Mouse (Mus musculus) adrenal gland, postnatal 25 days (tissue): ENCODE results near the gene Smad5. TPM values are rescaled to one million over a fixed set of nuclear protein-coding genes. Genes with fewer than 3 reads are reported as not detected.
A peak's percentile ranks its signal among the peaks of the same experiment; 100 is the strongest.

Source experiments
- DNase-seq: peaks from one replicate; pipeline ENCODE4 v3.0.0; 2021; ENCODE audit warnings: mixed read lengths
- total RNA-seq: library from RNA; stranded (reverse); gene quantifications from 2 replicates; pipeline ENCODE4 v1.2.3, GENCODE M21; 2021

Smad5 gene
- total RNA-seq, 1 experiment from 2014 or later: 75.5 TPM

- no peak for DNase-seq
Observed at GRCm38 (mm10) chr13:56757201-56757600, 54.4 kb downstream of the Smad5 start.

- DNase-seq: peak; percentile 85
Observed at GRCm38 (mm10) chr13:56758492-56758891, 55.7 kb downstream of the Smad5 start.

DNA sequence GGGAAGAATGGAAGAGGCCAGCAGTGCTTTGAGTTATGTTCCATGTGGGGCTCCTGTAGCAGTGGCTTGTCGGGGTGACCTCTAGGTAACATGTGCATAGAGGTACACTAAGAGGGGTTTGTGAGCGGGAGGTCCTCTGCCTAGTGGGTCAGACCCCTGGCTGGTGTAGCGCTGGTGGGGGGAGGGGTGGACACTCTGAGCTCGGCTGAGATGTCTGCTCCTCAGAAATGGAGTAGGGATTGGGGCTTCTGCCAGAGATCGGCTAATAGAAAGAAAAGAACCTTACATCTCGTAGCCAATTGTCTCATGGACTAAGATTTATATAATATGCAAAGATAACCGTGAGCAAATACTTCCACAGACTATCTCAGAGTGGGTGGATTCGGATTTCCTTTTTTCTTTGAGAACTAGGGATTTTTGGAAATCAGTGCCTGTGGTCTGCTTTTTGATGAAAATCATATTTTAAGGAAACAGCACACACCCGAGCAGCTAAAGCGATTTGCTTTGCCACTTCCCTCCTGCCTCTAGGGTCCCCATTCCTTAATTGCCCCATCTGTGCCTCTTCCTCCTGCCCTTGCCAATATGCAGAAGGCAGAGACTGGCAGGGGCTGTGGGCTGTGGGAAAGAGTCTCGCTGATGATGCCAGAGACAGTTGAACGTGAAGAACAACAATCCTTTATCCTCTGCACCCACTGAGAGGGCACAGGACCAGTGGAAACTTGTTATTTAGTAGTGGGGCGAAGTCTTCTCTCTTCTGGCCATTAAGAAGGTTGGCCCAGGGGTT is 59.8 kb downstream of the Smad5 start:
- no peak for DNase-seq

- DNase-seq: no peak
Observed at GRCm38 (mm10) chr13:56765284-56766032, 62.6 kb downstream of the Smad5 start.

GRCm38 (mm10) chr13:56766211-56766610 is 63.4 kb downstream of the Smad5 start:
- DNase-seq: no peak

DNA sequence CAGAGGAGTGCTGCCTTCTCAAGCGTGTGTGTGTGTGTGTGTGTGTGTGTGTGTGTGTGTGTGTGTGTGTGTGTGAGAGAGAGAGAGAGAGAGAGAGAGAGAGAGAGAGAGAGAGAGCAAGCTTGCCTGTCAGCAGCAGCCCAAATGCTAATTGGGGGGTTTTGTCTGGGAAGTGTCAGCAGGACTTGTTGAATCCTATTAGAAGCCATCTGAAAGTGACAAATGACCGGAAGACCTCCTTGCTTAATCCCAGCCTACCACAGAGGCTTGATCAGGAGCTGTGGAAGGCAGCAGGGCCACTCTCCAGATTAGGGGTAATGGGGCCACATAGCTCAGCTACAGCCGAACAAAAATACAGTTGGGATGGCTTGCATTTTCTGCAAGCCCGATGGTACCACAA is 66.6 kb downstream of the Smad5 start:
- no peak for DNase-seq

- DNase-seq: no peak
Observed at GRCm38 (mm10) chr13:56770136-56770578, 67.3 kb downstream of the Smad5 start.

DNA sequence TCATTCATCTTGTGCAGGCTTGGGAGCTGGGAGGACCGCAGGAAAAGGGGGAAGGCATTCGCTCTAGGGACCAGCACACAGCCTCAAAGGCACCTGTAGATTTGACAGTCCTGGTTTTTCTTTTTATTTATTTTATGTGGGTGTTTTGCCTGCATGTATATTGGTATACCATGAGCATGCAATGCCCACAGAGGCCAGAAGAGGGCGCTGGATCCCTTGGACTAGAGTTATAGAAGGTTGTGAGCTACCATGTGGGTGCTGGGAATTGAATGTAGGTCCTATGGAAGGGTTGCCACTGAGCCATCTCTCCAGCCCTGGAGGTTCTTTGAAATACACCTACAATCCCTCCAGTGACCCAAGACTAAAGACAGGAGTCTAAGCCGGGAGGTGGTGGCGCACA is 68.0 kb downstream of the Smad5 start:
- no peak for DNase-seq

GRCm38 (mm10) chr13:56772592-56772991 is 69.8 kb downstream of the Smad5 start:
- no peak for DNase-seq

DNA sequence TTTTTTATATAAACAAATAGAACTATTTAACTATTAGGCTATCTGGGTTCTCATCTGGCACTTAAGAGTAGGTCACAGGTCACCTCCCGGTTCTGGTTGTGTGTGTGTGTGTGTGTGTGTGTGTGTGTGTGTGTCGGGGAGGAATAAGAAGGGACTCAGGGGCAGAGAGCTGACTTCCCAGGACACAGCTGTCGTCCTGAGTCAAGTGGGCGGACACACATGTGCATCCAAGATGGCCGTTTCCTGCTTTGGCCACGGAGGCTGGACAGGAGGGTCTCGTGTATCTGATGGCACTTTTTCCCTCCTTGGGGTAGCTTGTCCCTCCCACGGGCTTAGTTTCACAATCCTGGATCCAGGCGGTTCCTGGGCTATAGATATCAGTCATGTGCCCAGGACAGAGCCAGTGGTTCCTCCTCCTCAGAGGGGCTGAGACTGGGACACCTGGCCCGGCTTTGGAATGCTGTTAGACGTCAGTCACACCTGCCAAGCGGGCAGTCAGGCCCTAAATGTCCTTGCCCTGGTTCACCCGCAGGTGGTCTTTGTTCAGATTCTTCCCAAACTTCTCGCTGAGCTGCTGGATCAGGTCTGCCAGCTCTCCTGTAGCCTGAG is 70.6 kb downstream of the Smad5 start:
- no peak for DNase-seq

DNA sequence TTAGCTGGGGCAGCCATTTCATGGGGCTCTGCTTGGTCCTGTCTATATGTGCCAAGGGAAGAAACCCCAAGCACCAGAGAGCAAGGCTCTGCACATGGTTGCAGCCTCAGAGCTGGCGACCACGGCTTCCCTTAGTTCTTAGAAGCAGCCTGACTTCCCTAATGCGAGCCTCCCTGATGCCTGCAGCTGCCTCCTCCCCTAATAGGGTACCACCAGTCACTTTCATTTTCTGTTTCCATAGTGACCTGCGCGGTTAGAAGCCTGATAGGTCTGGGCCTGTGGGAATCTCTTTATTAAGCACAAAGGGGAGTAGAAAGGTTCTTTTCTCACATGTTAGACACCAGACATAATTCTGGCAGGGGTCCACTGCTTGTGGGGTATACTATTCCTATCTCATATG is 71.5 kb downstream of the Smad5 start:
- no peak for DNase-seq

DNA sequence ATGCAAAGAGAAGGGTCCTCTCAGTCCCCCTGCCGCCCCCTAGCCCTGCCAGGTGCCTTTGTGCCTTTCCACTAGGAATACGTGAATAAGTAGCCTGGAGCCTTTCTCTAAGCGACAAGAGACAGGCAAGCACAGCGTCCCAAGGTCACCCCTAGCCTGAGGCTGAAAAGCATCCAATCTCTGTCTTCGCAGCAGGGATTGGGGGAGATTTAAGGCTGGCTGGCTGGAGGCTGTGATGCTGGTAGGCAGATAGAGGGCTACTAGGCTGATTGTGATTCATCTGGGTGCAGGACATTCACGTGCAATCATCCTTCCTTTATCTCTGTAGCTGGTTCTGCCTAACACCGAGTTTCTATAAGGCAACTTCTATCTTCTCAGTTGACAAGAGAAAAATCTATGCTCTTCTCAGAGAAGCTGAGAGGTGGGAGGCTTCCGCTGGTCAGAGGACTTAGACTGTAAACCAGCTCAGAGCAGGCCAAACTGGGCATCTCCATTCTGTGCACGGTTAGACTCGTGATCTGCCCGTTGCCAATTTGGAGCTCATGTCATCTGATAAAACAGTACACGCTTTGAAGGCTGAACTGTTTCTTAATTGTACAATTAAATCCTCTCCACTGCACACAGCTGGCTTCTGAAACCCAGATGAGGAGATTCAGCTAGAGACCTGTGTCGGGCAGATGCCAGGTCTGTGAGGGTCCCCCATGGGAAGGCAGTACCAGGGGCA is 78.1 kb downstream of the Smad5 start:
- DNase-seq: peak; percentile 10

DNA sequence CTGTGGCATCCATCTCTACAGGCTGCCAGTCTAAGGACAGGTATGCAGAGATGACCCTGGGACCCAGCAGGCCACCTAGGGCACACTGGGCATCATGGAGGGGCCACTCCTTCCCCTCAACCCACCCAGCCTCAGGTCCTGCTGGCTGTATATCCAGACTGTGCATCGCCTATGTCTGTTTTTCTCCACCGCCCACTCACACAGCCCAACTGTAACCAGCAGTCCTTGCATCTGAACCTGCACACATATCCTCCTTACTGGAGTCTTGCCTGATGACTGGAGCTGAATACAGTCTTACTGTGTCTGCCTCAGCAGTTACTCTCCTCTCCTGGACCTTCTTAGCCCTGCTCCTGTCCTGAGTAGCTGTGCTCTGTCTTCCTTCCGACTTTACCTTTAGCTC is 78.9 kb downstream of the Smad5 start:
- no peak for DNase-seq

GRCm38 (mm10) chr13:56782621-56783020 is 79.8 kb downstream of the Smad5 start:
- no peak for DNase-seq

DNA sequence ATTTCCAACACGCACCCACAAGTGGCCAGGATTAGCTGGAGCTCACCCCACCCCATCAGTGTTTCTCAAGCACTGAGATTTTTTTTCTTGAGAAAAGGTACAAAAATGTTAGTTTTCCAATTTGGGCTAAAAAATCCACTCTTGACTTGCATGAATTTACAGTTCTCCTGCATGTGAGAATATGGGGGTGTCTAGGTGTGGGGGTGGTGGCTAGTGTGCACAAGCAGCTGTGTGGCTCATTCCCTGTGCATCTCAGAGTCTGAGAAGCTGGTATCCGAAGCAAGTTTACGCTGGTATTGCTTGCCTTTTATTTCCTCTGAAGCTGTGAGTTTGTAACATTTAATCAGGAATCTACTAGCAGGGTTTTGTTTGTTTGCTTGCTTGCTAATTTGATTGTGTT is 87.9 kb downstream of the Smad5 start:
- no peak for DNase-seq

Other genes starting within 250 kb of the Smad5 start
- gene Il9, start 220.8 kb upstream of the Smad5 start, total RNA-seq: not detected in 2 replicates
- 2.3 and 5.6 TPM in 2 replicates for gene Fbxl21, start 180.5 kb upstream of the Smad5 start, total RNA-seq
- 0.39 and 1.2 TPM in 2 replicates for gene Lect2, start 154.5 kb upstream of the Smad5 start, total RNA-seq
- gene Tgfbi, start 93.5 kb upstream of the Smad5 start, total RNA-seq: 26.5 and 32.9 TPM in 2 replicates
- not detected in 2 replicates for gene Gm45623, start 50.8 kb downstream of the Smad5 start, total RNA-seq
- 0.27 TPM in 1 of 2 replicates, not detected in the other for gene Trpc7, start 193.0 kb downstream of the Smad5 start, total RNA-seq